Mouse (Mus musculus) heart, adult 9 months (tissue): ENCODE data around the gene Hist1h3d.
"Not testable (repeated sequence)": the region's sequence is repeated elsewhere in the genome, so short reads cannot be mapped to it uniquely, and the experiment has no call there.

Experiments used
- DNase-seq, 2 experiments: peaks; one replicate each; pipeline ENCODE4 v3.0.0; 2022; ENCODE audit warnings: low spot score in 2 of 2

The Hist1h3d gene

GRCm38 (mm10) chr13:23585029-23585441 is 9.5 kb downstream of the Hist1h3d start:
- DNase-seq, result peak; percentile 69 to 75

DNA sequence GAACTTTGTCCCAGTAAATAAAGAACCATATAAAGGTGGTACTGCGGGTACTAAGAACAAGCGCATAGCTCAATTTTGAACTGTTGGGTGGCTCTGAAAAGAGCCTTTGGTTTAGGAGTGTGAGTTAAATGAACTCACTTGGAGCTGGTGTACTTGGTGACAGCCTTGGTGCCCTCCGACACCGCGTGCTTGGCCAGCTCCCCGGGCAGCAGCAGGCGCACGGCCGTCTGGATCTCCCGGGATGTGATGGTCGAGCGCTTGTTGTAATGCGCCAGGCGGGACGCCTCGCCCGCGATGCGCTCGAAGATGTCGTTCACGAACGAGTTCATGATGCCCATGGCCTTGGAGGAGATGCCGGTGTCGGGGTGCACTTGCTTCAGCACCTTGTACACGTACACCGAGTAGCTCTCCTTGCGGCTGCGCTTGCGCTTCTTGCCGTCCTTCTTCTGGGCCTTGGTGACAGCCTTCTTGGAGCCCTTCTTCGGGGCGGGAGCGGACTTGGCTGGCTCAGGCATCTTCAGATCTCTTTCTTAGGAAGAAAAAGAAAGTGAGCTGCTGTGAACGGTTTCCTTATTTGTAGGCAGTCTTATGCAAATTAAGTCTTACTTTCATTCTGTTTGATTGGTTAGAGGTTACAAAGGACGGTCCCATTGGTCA is 10.0 kb downstream of the Hist1h3d start:
- peak; percentile 88 to 93 for DNase-seq

DNA sequence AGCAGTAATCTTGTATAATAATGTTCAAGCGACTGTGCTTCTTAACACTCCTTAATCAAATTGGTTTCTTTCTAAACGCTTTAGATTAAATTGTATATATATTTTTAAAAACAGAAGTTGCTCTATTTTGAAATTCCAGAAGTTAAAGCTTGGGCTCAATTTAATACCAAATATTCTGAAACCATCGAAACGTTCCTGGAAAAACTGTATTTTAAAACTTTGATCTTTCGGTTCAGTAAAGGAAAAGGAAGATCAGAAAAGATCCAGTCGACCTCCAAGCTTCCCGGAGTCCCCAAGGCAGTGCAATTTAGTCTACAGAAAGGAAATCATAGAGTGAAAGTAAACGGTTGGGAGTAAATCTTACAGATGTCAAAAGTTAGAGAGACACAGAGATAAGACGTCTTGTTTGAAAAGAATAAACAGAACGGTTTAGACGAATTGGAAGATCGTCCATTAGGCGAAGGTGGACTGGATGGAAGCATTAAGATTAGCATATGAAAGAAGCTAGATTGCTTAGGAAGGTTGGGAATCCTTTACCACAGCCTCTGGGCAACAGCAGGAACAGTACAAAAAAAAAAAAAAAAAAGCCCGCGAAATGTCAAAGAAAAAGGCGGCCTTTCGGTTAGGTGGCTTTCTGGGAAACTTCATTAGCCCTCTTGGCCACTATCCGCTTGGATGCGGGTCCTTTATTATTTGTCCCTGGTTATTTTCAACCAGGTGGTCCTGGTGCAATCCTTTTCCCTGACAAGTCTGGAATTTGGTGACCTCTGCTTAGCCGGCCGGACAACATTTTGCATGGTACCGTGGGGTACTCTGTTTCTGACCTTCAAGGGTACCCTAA is 10.8 kb downstream of the Hist1h3d start:
- DNase-seq, result no peak

DNA sequence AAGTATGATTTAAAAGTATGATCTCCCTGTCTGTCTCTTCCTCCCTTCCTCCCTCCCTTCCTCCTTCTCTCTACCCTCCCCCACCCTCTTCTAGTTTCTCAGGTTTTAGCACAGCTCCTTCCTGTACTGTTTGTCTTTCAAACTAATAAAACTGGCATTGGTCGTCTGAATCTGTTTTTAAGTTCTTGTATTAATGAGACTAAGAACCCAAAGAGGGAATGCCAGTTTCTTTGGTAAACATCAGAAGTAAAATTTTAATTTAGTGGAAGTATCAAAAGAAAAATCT is 11.3 kb downstream of the Hist1h3d start:
- DNase-seq, result no peak

GRCm38 (mm10) chr13:23591206-23591605 is 15.6 kb downstream of the Hist1h3d start:
- DNase-seq, result no peak

GRCm38 (mm10) chr13:23591886-23592285 is 16.3 kb downstream of the Hist1h3d start:
- DNase-seq, result not testable (repeated sequence)

DNA sequence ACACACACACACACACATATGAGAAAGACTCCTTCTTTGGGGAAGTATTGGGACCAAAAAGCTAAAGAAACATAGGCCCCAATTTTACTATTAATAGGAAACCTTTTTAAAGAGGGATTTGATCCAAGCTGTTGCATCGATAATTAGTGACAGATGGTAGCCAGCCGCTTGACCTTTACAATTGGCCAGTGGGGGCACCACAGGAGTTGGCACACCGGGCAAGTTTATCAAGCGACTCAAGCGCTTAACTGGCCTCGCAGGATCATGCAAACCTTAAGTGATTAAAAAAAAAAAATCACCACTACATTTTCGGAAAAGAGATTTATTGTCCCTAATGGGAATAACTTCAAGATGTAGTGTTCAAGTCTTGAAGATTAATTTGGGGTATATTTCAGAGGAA is 17.1 kb downstream of the Hist1h3d start:
- DNase-seq, result no peak

DNA sequence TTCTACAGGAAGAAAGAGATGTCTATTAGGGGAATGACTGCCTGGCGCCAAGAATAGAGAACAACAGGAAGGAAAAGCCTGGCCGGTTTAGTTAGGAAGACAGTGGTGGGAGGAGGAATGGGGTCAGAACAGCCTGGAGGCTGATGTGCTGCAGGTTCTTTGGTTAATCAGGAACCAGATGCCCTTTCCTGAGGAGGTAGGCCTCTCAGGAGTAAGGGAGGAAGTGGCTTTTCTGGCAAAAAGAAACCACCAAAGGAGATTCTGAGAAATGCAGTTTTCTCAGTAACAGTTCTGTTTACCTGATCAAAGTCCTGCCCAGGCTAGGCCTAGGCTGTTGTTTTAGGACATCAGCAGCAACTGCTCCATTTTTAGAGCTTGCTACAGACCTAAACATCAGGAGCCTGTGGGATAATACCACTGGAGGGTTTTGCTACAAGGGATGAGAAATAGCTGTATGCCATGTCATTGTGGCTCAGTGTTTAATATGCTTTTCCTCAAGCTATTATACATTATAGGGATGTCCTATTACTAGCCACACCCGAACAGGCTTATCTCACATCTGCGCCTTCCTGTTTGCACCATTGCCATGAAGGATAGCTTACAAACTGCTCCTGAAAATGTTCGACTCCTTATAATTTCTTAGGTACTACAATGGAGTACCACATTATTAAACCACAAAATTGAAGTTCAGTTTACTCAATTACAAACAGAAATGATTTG is 17.6 kb downstream of the Hist1h3d start:
- DNase-seq, result no peak

- no peak for DNase-seq
Measured at GRCm38 (mm10) chr13:23595185-23595584, 19.6 kb downstream of the Hist1h3d start.

DNA sequence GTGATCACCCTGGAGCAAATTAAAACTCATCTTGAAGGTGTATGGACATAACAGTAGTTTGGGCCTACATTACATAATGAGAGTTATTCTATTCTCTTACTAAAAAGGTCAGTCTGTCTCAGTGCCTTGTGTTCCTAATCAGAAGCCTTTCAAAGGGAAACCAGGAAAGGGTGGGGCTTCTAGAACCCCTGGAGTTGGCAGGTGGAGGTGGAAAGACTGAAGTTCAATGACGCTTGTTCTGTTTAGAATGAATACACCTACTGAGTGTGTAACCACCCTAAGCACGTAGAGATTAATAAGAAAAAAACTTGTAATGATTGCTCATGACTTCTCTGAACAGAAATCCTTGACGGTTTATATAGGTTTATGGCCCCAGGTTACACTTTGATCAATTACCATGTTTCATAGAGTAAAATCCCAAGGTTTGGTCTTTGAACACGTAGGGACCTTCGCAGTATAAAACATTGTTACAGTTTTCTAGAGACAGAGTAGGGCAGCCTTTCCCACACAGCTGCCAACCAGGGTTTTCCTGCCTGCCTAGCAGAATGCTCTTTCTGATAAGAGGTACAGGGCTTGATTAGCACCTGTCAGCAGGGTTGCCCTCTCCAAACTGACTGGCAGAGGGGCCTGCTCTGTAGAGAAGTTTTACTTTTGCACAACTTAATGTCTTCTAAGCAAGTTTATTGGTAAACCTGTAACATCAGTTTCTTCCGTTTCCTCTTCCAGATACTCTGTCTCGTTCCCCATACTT is 20.2 kb downstream of the Hist1h3d start:
- DNase-seq, result no peak

DNA sequence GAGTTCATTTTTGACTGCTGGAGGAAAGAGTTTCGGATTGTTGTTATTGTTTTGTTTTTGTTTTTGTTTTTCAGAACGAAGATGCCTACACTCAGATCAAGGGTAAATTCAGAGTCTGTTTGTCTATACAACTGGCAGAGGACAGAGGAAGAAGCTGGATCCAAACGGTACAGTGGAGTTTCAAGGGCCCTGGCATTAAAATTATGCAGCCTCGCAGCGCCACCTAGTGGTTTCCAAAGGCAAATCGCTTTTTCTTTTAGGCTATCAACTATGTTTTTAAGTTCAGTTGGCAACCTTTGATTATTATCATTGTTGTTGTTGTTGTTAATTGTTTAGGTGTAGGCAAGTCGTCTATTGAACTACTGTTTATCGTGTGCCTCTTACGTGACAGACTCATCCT is 22.4 kb downstream of the Hist1h3d start:
- peak in 1 of 2 experiments; percentile 74 for DNase-seq

DNA sequence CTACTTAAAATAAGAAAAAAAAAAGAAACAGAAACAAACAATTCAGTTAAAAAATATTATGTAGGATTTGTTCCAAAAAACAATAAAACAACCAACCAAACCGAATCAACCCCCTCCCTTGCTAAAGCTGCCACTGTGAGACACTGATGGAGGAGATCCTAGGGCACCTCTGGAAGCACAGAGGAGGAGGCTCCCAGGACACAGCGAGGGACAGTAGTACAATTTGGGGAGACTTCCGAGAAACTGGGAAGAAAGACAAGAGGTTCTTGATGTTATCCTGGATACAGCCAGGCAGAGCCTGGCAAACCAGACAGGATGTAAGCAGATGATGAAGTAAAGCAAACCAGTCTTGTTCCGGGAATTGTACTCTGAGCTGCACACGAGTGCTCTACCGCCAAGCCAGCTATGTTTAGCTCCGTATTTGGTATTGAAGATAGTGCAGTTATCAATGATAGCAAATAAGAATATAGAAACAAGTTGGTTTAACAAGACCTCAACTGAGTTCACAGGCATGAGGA is 27.7 kb downstream of the Hist1h3d start:
- DNase-seq, result no peak

DNA sequence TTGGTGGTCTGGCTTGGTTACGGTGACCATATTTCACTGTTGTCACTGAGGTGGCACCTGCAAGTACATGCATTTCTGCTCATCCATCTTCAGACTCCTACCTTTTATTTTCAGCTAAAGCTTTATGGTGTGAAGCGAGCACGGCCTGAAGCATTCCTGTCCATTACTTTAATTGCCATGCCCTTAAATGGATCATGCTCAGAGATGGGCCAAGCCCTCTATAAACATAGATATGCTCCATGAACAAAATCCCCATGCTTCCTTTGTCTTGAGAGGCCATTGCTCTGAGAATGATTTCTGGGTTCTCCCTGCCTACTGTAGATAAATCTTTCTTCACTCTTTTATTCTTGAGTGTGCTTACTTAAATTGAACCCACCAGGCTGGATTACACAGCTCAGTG is 28.9 kb downstream of the Hist1h3d start:
- no peak for DNase-seq

DNA sequence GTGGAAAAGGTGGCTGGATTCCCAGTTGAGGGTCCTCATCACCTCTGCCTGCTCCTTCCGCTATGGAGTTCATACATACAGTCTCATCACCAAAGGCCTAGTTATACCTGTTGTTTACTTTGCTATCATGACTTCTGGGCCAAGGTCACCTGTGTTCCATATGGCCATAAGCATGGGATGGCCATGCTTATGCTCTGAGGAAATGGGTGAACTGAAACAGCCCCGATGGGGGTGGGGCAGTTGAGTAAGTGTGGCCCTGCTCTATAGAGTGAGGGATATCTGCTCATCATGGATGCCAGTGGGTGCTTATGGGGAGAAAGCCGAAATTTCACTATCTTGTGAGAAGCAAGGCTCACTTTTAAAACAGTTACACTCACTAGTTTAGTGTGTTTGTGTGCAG is 29.5 kb downstream of the Hist1h3d start:
- DNase-seq, result no peak

DNA sequence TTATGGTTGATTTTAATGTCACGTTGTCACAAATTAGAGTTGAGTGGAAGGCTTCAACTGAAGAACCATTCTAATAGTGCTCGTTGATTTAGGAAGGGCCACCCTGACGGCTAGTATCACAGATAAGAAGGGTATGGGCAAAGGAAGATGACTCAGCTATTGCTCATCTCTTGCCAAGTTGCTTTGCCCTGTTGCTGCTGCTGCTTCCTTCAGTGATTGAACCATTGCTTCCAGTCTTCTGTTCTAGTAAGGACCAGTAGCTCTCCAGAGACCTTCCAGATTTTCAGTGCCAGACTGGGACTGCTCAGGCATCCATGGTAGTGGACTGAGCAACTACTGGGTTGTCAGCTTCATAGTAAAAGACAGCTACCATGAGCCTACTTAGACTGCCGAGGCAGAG is 33.6 kb downstream of the Hist1h3d start:
- no peak for DNase-seq

DNA sequence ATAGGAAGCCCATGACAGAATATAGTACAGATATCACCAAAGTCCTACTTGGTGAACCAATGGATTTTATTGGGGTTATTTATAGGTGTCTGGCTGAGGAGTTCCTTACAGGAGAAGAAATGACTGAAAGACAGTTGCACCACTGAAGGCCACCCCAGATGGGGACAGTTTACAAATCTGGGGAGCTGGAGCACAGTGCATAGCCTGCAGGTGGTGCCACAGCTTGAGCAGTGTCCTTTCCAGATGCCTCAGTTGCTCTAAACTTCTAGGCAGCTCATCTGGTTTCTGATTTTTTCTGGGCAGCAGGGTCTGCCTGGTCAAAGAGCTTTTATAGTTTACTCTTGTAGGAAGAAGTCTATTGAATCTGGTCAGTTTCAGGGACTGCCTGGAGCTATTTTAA is 34.3 kb downstream of the Hist1h3d start:
- no peak for DNase-seq

DNA sequence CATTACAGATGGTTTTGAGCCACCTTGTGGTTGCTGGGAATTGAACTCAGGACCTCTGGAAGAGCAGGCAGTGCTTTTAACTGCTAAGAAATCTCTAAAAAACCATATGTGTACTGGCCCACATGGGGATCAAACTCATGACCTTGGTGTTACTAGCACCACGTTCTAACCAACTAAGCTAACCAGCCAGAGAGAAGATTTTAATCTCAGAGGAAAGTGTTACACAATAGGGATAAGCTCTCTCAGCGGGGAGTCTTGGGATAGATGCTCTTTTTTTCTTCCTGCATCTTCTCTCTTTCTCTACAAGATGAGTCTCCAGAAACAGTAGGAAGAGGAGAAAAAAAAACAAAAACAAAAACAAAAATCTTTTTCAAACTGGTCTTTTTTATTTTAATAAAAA is 34.8 kb downstream of the Hist1h3d start:
- DNase-seq, result no peak

DNA sequence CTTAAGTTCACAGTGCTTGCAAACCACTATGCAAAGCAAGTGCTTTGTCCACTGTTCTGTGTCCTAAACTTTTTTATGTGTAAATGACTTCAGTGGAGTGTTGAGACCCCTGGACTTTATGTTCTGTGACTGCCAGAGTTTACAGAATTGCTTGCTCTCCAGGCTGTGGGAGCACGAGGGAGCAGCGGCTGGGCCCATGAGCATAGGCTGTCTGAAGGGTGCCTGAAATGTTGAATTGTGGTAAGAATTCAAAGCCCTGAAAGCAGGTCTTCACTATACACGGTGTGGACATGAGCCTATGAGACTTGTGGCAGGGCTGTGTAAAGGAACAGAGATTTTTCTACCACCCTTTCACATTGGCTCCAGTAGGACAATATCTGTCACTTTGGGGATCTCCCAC is 36.1 kb downstream of the Hist1h3d start:
- DNase-seq, result no peak

DNA sequence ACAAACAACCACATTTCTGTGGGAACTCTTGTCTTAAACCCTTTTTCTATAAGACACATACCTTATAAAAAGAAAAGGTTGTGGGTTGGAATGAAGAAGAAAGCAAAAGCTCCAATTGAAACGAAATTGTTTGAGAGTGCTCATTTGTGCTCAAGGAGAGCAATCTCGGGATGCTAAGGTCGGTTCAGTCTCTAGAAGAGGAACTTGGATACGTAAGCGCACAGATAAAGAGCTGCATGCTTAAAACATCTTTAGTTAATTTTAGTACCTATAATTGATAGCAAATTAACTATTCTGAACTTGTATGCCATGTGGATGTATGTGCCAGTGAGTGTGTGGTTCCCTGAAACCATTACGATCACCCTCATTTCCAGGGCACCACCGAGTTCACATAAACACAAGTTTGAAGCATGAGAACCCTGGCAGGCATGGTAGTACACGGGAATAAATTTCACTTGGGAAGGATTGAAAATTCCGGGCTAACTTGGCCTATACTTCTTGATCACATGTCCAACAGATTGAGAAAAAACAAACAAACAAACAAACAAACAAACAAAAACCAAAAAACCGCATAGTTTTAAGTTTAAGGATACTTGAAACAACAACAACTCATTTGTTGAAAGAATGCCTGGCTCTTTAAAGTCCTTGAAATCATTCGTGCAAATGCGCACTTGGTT is 44.6 kb downstream of the Hist1h3d start:
- DNase-seq, result no peak

DNA sequence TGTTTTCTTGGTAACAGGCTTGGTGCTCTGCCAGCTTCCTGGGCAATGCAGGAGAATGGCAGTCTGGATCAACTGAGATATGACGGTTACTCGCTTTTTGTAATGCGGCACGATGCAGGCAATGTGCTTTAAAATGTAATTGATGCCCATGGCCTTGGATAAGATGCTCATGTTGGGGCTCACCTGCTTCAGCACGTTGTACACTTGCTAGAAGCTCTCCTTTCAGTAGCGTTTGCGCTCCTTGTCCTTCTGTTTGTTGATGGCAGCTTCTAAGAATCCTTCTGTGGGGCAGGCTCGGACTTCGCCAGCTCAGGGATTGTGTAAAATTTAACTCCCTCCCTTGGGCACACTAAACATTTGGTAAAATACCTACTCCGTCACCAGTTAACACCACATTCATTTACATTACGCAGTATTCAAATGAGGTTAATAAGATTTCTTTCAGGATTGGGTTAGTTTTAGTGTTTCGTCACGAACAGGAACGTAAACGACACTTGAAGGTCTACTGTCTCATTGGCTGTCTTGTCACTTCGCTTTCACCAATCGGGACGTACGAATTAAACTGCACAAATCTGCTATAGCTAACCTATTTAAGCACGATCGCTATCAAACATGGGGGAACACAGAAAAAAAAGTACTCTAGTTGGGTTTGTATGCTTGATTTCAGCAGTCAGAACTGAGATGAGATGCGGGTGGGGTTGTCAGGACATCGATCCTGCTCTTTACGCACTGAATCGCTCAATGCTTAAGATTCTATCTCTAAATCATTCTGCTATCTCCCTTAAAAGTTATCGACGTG is 45.4 kb downstream of the Hist1h3d start, which contains the start of gene Hist1h2be:
TSS of gene Hist1h2be (minus strand) at position 392 of the 799 bp plus-strand sequence.
- DNase-seq, result peak; percentile 84 to 94
